Mouse (Mus musculus) megakaryocyte, embryonic 14.5 days (primary cell): Measurements from ENCODE around the gene Slc9a2.

Experiments
- FLI1 ChIP-seq: IDR thresholded peaks from 2 replicates; pipeline ENCODE4 v1.6.1; 2012; ENCODE audit warnings: low read length, inconsistent platforms, mixed read lengths
- GATA1 ChIP-seq: IDR thresholded peaks from 3 replicates; pipeline ENCODE4 v1.6.1; 2012; ENCODE audit warnings: mixed read lengths, low read length, inconsistent platforms, borderline replicate concordance

DNA sequence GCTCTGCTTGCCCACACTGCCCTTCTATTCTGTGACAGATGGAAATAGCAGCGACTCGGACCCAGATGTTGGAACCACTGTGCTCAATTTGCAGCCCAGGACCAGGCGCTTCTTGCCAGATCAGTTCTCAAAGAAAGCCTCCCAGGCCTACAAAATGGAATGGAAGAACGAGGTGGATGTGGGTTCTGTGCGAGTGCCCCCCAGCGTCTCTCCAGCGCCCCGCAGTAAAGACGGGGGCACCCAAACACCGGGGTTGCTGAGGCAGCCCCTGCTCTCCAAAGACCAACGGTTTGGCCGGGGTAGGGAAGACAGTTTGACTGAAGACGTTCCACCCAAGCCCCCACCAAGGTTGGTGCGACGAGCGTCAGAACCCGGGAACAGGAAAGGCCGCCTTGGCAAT lies 87.2 kb downstream of the Slc9a2 start:
- TF ChIP-seq GATA1 = no peak
- no peak for TF ChIP-seq FLI1
